27 mouse cellular contexts compared by ENCODE assay signal in genomic region chr9:71657199-71657598, GRCm38 (mm10).
DNase-seq lines count a peak whose midpoint lies in the region; ATAC-seq and TF ChIP-seq lines count a peak whose summit lies in the region.
"Had no signal": no experiment of that assay in that cellular context is flagged by ENCODE, and none has a peak within 500 bp of the region (broad histone marks: within the 10 kb centered on the region; RNA-seq: fewer than 3 reads in every experiment).

No protein-coding gene starts in this region.

- ATAC-seq in hindbrain, postnatal 0 days = no peak
- no peak for ATAC-seq in hindbrain, embryonic 14.5 days (ENCODE audit: low FRiP score)
- ATAC-seq in liver, embryonic 14.5 days (ENCODE audit: insufficient read depth) = no peak
- no peak for ATAC-seq in liver, embryonic 11.5 days (replicated peaks; ENCODE audit: low FRiP score)
- ATAC-seq: forebrain, embryonic 16.5 days; midbrain, embryonic 15.5 days had no signal

- 100% methylated on average over 1 of the region's 1 CpGs for WGBS in hindbrain, postnatal 0 days
- 97% methylated on average over 1 of the region's 1 CpGs for WGBS in hindbrain, embryonic 14.5 days
- 79% methylated on average over 1 of the region's 1 CpGs for WGBS in liver, embryonic 14.5 days (ENCODE audit: insufficient replicate concordance)
- WGBS in liver, embryonic 11.5 days = 91% methylated on average over 1 of the region's 1 CpGs

- no peaks in the 10 kb centered on the region for H3K36me3 ChIP-seq in hindbrain, postnatal 0 days (ENCODE audit: insufficient read depth, low read length)
- H3K36me3 ChIP-seq in hindbrain, embryonic 14.5 days (replicated peaks; ENCODE audit: control insufficient read depth, insufficient read depth) = no peaks in the 10 kb centered on the region
- no peaks in the 10 kb centered on the region for H3K36me3 ChIP-seq in liver, embryonic 14.5 days (replicated peaks; ENCODE audit: control insufficient read depth, insufficient read depth, low read depth)
- H3K36me3 ChIP-seq in liver, embryonic 11.5 days (ENCODE audit: control insufficient read depth, insufficient read depth, low read length) = no peaks in the 10 kb centered on the region
- 0 out of 2 replicates have a peak, but pooled peaks cover 5% of the 10 kb centered on the region for H3K36me3 ChIP-seq in E14TG2a.4 (ENCODE audit: insufficient read depth, low read length)
- H3K36me3 ChIP-seq: forebrain, embryonic 10.5 days; hindbrain, embryonic 15.5 days; liver, embryonic 15.5 days; midbrain, embryonic 15.5 days had no signal

- no peaks in the 10 kb centered on the region for H3K9me3 ChIP-seq in hindbrain, postnatal 0 days (ENCODE audit: low read length)
- H3K9me3 ChIP-seq in hindbrain, embryonic 14.5 days (ENCODE audit: control insufficient read depth, low read length) = no peaks in the 10 kb centered on the region
- H3K9me3 ChIP-seq in liver, embryonic 14.5 days (ENCODE audit: control insufficient read depth, low read length) = no peaks in the 10 kb centered on the region
- H3K9me3 ChIP-seq in liver, embryonic 11.5 days (ENCODE audit: control insufficient read depth, low read length) = no peaks in the 10 kb centered on the region
- no peaks in the 10 kb centered on the region for H3K9me3 ChIP-seq in E14TG2a.4 (ENCODE audit: low read length)
- H3K9me3 ChIP-seq: forebrain, embryonic 10.5 days; hindbrain, embryonic 15.5 days; liver, embryonic 15.5 days; midbrain, embryonic 15.5 days had no signal

- H3K4me2 ChIP-seq in hindbrain, postnatal 0 days (ENCODE audit: low read depth, low read length) = no peak overlapping the region
- H3K4me2 ChIP-seq in hindbrain, embryonic 14.5 days (replicated peaks) = no peak overlapping the region
- H3K4me2 ChIP-seq in liver, embryonic 14.5 days (ENCODE audit: low read depth) = no peak overlapping the region
- no peak overlapping the region for H3K4me2 ChIP-seq in liver, embryonic 11.5 days
- H3K4me2 ChIP-seq: embryonic facial prominence, embryonic 13.5 days; heart, embryonic 12.5 days; hindbrain, embryonic 15.5 days; liver, embryonic 15.5 days; midbrain, embryonic 15.5 days had no signal

- no peaks in the 10 kb centered on the region for H3K4me1 ChIP-seq in hindbrain, postnatal 0 days (ENCODE audit: insufficient read depth, low read length)
- no peaks in the 10 kb centered on the region for H3K4me1 ChIP-seq in hindbrain, embryonic 14.5 days (replicated peaks; ENCODE audit: control insufficient read depth, insufficient read depth, low read length)
- peaks cover 7 to 27% of the 10 kb centered on the region in 2 experiments; a peak in 3 of 4 replicates for H3K4me1 ChIP-seq in liver, embryonic 14.5 days (replicated peaks; ENCODE audit: control insufficient read depth in 2 of 2, insufficient read depth in 2 of 2, low read length in 1 of 2)
- H3K4me1 ChIP-seq in liver, embryonic 11.5 days (replicated peaks; ENCODE audit: control insufficient read depth, insufficient read depth, low read length) = peaks cover 18% of the 10 kb centered on the region
- H3K4me1 ChIP-seq in E14TG2a.4 (replicated peaks; ENCODE audit: low read depth, low read length) = no peaks in the 10 kb centered on the region
- H3K4me1 ChIP-seq: midbrain, embryonic 15.5 days had no signal

- no peak overlapping the region for H3K9ac ChIP-seq in hindbrain, postnatal 0 days (replicated peaks; ENCODE audit: low read length)
- no peak overlapping the region for H3K9ac ChIP-seq in hindbrain, embryonic 14.5 days
- no peak overlapping the region for H3K9ac ChIP-seq in liver, embryonic 14.5 days (replicated peaks)
- no peak overlapping the region for H3K9ac ChIP-seq in liver, embryonic 11.5 days (ENCODE audit: low read depth, low read length)
- H3K9ac ChIP-seq: embryonic facial prominence, embryonic 13.5 days; heart, embryonic 12.5 days; hindbrain, embryonic 15.5 days; liver, embryonic 15.5 days; midbrain, embryonic 15.5 days had no signal

- TF ChIP-seq EP300 in liver, embryonic 14.5 days (IDR thresholded peaks at IDR 0.05; ENCODE audit: low read depth) = no peak

- H3K4me3 ChIP-seq in hindbrain, postnatal 0 days (ENCODE audit: low read length) = no peak overlapping the region
- no peak overlapping the region for H3K4me3 ChIP-seq in hindbrain, embryonic 14.5 days (replicated peaks; ENCODE audit: low read length)
- H3K4me3 ChIP-seq in liver, embryonic 14.5 days (ENCODE audit: insufficient read depth in 1 of 2, low read depth in 2 of 2, low read length in 2 of 2) = no peak overlapping the region
- no peak overlapping the region for H3K4me3 ChIP-seq in liver, embryonic 11.5 days (ENCODE audit: low read depth, low read length)
- H3K4me3 ChIP-seq in E14TG2a.4 (replicated peaks; ENCODE audit: low read length) = no peak overlapping the region
- H3K4me3 ChIP-seq: embryonic facial prominence, embryonic 13.5 days; forebrain, embryonic 10.5 days; gastrocnemius, adult 2 months; heart, embryonic 12.5 days; hindbrain, embryonic 15.5 days; liver, embryonic 15.5 days; midbrain, embryonic 15.5 days had no signal

- no peaks in the 10 kb centered on the region for H3K27me3 ChIP-seq in hindbrain, postnatal 0 days (ENCODE audit: insufficient read depth, low read length)
- no peaks in the 10 kb centered on the region for H3K27me3 ChIP-seq in hindbrain, embryonic 14.5 days (ENCODE audit: control insufficient read depth, insufficient read depth, low read length)
- H3K27me3 ChIP-seq in liver, embryonic 14.5 days (ENCODE audit: control insufficient read depth, insufficient read depth, low read length) = no peaks in the 10 kb centered on the region
- no peaks in the 10 kb centered on the region for H3K27me3 ChIP-seq in liver, embryonic 11.5 days (replicated peaks; ENCODE audit: control insufficient read depth, insufficient read depth, low read length)
- H3K27me3 ChIP-seq in E14TG2a.4 (ENCODE audit: insufficient read depth, low read length) = no peaks in the 10 kb centered on the region
- H3K27me3 ChIP-seq: embryonic facial prominence, embryonic 13.5 days; heart, embryonic 12.5 days; hindbrain, embryonic 15.5 days; liver, embryonic 15.5 days; midbrain, embryonic 15.5 days had no signal

- H3K27ac ChIP-seq in hindbrain, postnatal 0 days = no peak overlapping the region
- no peak overlapping the region for H3K27ac ChIP-seq in hindbrain, embryonic 14.5 days
- H3K27ac ChIP-seq in liver, embryonic 14.5 days = no peak overlapping the region
- no peak overlapping the region for H3K27ac ChIP-seq in liver, embryonic 11.5 days (ENCODE audit: low read depth, low read length)
- H3K27ac ChIP-seq: embryonic facial prominence, embryonic 13.5 days; forebrain, embryonic 10.5 days; gastrocnemius, adult 2 months; hindbrain, embryonic 15.5 days; liver, embryonic 15.5 days; midbrain, embryonic 15.5 days had no signal

- no peak for DNase-seq in hindbrain, postnatal 0 days (ENCODE audit: low spot score)
- DNase-seq in hindbrain, embryonic 14.5 days (ENCODE audit: low spot score) = no peak
- no peak for DNase-seq in liver, embryonic 14.5 days (ENCODE audit: low read depth in 3 of 3, low spot score in 3 of 3)
- DNase-seq in liver, embryonic 11.5 days (ENCODE audit: low spot score) = no peak
- DNase-seq in ZHBTc4 (ENCODE audit: low read depth, low spot score) (peak; percentile 64), adipocyte (ENCODE audit: low spot score) (no peak)
- DNase-seq: adrenal gland, postnatal 25 days; cerebellum, adult 11-12 months; cerebellum, postnatal 10 days; gastrocnemius, adult 2 months; gastrocnemius, postnatal 36 days; heart, adult 18-20 months; kidney, adult 9 months; kidney, postnatal 36 days; layer of hippocampus, postnatal 36 days; left cerebral cortex, postnatal 4 days; spleen, adult 18-20 months; thymus, adult 18-20 months; thymus, postnatal 25 days had no signal

- TF ChIP-seq CTCF in hindbrain, postnatal 0 days (IDR thresholded peaks at IDR 0.05; ENCODE audit: low read depth) = peak; percentile 18
- peak; percentile 12; the same call in 1 of the 2 replicates for TF ChIP-seq CTCF in liver, embryonic 14.5 days (IDR thresholded peaks at IDR 0.05; ENCODE audit: low read depth)
- peak; percentile 46 for TF ChIP-seq CTCF in E14TG2a.4 (conservative IDR thresholded peaks at IDR 0.05; ENCODE audit: low read length)
